Mouse (Mus musculus) cerebellum, postnatal 25 days (tissue): ENCODE data around the gene Tfec.
A peak's percentile ranks its signal among the peaks of the same experiment; 100 is the strongest.

Experiments
- DNase-seq, 2 experiments: peaks; one replicate each; pipeline ENCODE4 v3.0.0; 2021; ENCODE audit warnings: mixed read lengths in 2 of 2

Gene Tfec

GRCm38 (mm10) chr6:16898251-16898862 is at the start of gene Tfec:
TSS of gene Tfec (minus strand) at chr6:16898441.
- no peak for DNase-seq

DNA sequence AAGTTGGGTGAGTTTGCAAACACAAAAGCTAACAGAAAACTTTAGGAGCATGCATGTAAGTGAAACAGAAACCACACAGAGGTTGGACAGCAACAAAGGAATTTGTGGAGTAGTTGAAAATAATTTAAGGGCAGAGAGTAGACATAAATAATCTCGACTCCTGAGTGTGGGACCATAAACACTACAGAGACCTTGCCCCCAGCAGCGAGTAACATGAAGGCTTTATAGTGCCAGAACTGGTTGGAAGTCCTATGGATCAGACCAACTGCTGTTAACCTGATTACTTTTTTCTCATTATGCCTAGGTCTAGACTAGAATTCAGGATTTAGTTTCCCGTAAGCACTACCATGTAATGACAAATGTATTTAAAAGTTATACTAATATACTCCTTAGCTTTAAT is 49.6 kb upstream of the Tfec start:
- DNase-seq: no peak

- no peak for DNase-seq
Measured at GRCm38 (mm10) chr6:16943513-16943912, 45.3 kb upstream of the Tfec start.

- no peak for DNase-seq
Measured at GRCm38 (mm10) chr6:16942433-16942832, 44.2 kb upstream of the Tfec start.

DNA sequence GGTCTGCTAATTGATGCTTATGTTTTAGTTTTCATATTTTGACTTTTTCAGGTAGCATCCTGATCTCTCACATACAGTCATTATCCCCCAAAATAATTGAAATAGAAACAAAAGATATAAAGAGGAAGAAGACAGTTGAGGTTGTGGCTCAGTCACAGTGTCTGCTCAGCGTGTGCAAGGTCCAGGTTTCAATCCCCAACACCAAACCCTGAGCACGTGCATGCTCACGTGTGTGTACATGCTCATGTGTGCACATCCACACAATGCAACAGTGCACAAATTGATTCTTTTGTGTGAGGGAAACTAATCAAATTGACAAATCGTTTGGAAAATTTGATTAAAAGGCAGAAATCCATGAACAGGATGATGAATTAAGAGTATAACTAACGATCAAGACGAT is 32.8 kb upstream of the Tfec start:
- no peak for DNase-seq

- no peak for DNase-seq
Measured at GRCm38 (mm10) chr6:16920111-16920656, 21.9 kb upstream of the Tfec start.

GRCm38 (mm10) chr6:16891819-16892218 is 6.4 kb downstream of the Tfec start:
- DNase-seq: no peak

GRCm38 (mm10) chr6:16883537-16884307 is 14.5 kb downstream of the Tfec start:
- DNase-seq: no peak

- DNase-seq: no peak
Measured at GRCm38 (mm10) chr6:16874021-16874542, 24.2 kb downstream of the Tfec start.

GRCm38 (mm10) chr6:16870067-16870466 is 28.2 kb downstream of the Tfec start:
- DNase-seq: no peak

- DNase-seq: no peak
Measured at GRCm38 (mm10) chr6:16868314-16868713, 29.9 kb downstream of the Tfec start.

GRCm38 (mm10) chr6:16862753-16863508 is 35.3 kb downstream of the Tfec start:
- no peak for DNase-seq

DNA sequence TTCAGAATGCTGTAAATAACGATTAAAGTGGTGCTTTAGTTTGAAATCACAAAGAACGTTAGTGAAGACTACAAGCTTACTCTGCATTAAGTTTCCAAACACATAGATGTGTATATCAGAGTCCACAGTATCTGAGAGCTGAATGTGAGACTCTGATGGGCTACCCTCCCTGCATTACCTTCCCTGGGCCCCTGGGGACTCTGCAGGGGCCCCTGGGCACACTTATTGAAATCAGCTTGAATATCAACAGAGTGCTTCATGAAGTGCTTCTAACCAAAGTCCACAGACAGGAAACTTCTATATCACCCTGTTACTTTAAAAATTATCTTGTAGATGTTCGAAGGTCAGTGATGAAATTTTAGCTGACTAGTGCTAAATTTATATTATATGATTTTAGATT is 36.2 kb downstream of the Tfec start:
- DNase-seq: no peak

DNA sequence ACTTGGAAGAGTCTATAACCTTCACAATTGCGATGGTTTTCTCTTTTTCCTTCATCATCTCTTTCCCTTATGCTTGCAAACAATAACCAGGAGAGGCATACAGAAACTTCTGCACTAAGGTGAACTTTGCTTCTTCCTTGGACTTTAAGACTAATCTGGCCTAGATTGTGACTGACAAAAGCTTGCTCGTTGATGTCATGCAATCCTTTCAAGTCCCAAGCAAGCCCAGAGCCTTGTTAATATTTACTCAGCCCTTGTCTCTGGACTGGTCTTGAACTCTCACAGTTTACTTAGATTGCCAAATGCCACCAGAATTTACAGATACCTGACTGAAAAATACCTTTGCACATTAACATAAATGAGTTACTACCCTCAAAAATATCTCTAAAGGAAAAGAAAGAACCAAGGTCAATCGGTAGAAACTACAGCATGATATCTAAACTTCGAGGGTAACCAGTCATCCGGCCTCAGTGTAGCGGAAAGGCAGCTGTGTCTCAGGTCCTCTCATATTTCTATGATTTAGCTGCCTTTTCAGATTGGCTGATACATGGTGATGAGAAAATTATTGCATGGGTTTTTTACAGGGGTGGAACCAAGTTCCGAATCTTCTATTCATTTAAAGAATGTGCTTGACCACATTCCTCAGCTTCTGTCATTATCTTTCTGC is 42.2 kb downstream of the Tfec start:
- no peak for DNase-seq

DNA sequence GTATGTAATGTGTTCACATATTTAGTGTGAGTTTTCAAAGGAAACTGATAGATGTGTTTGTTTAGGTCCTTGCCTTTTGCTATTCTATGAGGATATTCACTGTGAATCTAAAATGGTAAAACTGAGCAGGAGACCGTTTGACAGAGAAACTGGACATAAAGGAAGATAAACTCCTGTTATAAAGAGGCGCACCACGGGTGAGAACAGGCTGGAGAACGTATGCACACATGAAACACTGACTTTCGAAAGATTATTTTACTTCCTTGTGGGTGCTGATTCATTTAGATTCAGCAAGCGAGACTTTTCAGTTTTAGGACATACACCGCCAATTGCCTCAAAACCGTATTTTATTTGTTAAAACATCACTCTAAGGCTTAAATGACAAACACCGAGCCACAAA is 43.3 kb downstream of the Tfec start:
- no peak for DNase-seq

- DNase-seq: no peak
Measured at GRCm38 (mm10) chr6:16846521-16846920, 51.7 kb downstream of the Tfec start.

GRCm38 (mm10) chr6:16835631-16836030 is 62.6 kb downstream of the Tfec start:
- no peak for DNase-seq

DNA sequence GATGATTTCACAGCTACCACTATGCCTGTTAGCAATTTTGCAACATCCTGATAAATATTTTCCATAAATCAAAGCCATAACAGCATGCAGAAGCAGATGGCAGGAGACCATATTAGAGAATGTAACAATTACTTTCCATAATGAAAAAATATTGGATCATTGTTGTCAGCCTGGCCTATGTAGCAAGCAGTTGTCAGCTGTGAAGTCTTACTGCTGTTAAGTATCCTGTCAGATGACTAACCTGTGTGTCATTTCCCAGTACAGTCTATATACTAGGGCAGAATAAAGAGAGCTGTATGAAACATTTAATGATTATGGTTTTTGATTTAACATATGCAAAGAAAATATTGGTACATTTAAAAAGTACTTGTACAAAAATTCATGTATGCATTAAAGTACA is 69.9 kb downstream of the Tfec start:
- no peak for DNase-seq

DNA sequence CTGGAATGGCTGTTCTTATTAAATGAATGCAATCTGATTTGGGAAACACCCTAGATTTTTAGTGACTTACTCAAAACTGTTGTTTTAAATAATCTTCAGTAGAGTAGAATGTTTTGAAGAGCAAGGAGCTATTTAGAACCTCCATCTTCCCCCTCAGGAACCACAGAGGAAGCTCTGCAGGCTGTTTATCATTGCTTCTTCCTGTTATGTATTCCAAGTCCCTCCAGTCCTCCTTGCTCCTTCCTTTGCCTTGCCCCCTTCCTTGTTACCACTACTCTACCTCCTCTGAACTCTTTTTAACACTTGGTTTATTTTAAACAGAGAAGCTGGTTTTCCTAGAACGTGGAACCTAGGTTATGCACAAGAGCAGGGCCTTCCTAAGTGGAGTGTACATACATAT is 76.3 kb downstream of the Tfec start:
- DNase-seq: no peak

DNA sequence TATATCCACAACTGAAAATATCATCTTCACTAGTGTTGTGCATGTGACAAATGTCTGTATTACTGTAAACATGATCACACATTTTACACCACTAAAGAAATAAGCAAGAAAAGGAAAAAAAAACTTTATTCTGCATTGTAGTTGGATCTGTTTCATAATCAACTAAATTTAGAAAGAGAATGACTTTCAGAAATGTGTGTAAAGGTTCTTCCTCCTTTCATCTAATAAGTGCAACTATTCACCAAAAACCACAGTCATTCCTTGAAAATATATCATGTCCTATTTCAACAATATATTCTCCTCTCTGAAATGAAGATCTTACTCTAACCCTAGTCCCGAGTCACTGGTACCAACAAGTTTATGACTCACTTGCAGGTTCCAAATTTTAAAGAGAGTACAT is 91.9 kb downstream of the Tfec start:
- no peak for DNase-seq

- peak in 1 of 2 experiments; percentile 9 for DNase-seq
Measured at GRCm38 (mm10) chr6:16797669-16798068, 100.6 kb downstream of the Tfec start.

DNA sequence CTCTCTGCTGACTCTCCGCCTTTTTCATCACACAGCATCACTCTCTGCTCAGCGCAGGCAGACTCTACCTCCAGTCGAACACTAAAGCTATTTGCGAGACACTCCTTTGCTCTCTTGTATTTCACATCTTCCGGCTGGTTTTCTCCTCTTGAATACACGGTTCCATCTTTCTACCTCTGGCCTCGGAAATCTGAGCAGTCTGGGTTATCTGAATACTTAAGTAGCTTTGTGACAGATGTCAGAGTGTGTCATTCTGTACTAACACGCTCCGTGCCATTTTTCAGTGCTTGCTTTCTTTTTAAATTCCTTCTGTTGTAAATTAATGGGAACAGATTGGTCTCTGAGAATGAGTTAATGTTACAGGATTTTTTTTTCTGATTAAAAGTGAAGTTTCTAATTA is 101.3 kb downstream of the Tfec start:
- no peak for DNase-seq

DNA sequence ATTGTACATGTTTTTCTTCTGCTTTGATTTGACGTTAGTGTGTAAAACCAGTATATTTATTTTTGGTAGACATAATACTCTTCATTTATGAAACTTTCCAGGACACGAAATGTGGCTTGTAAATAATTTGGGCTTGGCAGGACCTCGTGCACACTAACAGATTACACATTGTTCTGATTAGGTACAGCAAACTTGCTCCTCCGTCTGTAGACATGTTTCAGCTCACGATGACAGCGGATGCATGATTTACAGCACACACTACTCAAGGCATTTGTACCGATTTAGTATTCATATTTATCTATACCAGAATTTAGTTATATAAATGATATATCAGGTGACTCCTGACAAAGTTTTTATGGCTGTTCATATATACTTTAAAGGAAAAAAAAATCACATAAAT is 104.2 kb downstream of the Tfec start:
- no peak for DNase-seq
